Mouse (Mus musculus) intestine, embryonic 16.5 days (tissue): Measurements from ENCODE around the gene Nfix. TPM values are rescaled to one million over a fixed set of nuclear protein-coding genes. Genes with fewer than 3 reads are reported as not detected.
A peak's percentile ranks its signal among the peaks of the same experiment; 100 is the strongest.

Experiments
- ATAC-seq: fragments of 200-750 bp; cut with Nextera tagmentation; 2 replicates; pipeline ENCODE4 v1.8.0; 2017; ENCODE audit warnings: moderate TSS enrichment, moderate library complexity
- H3K27ac ChIP-seq: fragments of 300-500 bp; sonication (generic); 2 replicates; pipeline ENCODE4 v1.5.1; 2014; ENCODE audit warnings: mild to moderate bottlenecking, low read length
- H3K27me3 ChIP-seq: fragments of 300-500 bp; sonication (generic); replicated peaks from 2 replicates; pipeline ENCODE4 v1.6.1; 2014; ENCODE audit warnings: low read length, control low read depth, mixed read lengths; ENCODE audit not compliant: control insufficient read depth, insufficient read depth
- H3K36me3 ChIP-seq: fragments of 300-500 bp; sonication (generic); 2 replicates; pipeline ENCODE4 v1.6.1; 2014; ENCODE audit warnings: low read length, control low read depth; ENCODE audit not compliant: control insufficient read depth, insufficient read depth
- H3K4me1 ChIP-seq: fragments of 300-500 bp; sonication (generic); 2 replicates; pipeline ENCODE4 v1.6.1; 2014; ENCODE audit warnings: low read length, control low read depth, mixed read lengths; ENCODE audit not compliant: control insufficient read depth, insufficient read depth
- H3K4me2 ChIP-seq: fragments of 300-500 bp; sonication (generic); 2 replicates; pipeline ENCODE4 v1.6.1; 2014; ENCODE audit warnings: low read depth, low read length, control low read depth
- H3K4me3 ChIP-seq: fragments of 300-500 bp; sonication (generic); 2 replicates; pipeline ENCODE4 v1.5.1; 2014; ENCODE audit warnings: mild to moderate bottlenecking, low read length
- H3K9ac ChIP-seq: fragments of 300-500 bp; sonication (generic); 2 replicates; pipeline ENCODE4 v1.6.1; 2014; ENCODE audit warnings: low read depth, low read length
- H3K9me3 ChIP-seq: fragments of 300-500 bp; sonication (generic); 2 replicates; pipeline ENCODE4 v1.6.1; 2016; ENCODE audit warnings: low read length, control low read depth; ENCODE audit not compliant: control insufficient read depth
- WGBS: fragments of 180-500 bp; shearing (Covaris S2); extraction: QIAGEN DNeasy Blood & Tissue Kit; methylation state at CpG from one replicate; pipeline ENCODE4 v1.1.7; 2014; 5-methylcytosine and 5-hydroxymethylcytosine counted together
- polyA plus RNA-seq: library from polyadenylated mRNA; unstranded; fragments of >200 nt; fragmentation: Nextera tagmentation; extraction: Ambion mirVana; gene quantifications from 2 replicates; pipeline ENCODE4 v1.2.1, GENCODE M21; 2015

Nfix gene
- polyA plus RNA-seq, 1 experiment from 2014 or later: 9.7 TPM

GRCm38 (mm10) chr8:84697166-84698130 lies 102.7 kb downstream of the Nfix start:
- Histone ChIP-seq H3K27ac (no peak overlapping the region), H3K27me3 (peaks cover 5% of the 10 kb centered on the region), H3K4me2 (no peak overlapping the region), H3K4me3 (no peak overlapping the region), H3K9ac (no peak overlapping the region), H3K36me3 (peaks cover 15% of the 10 kb centered on the region), H3K4me1 (peaks cover 7% of the 10 kb centered on the region), H3K9me3 (no peaks in the 10 kb centered on the region)
- 90% methylated on average over 14 of the region's 14 CpGs for WGBS
- no peak for ATAC-seq

GRCm38 (mm10) chr8:84695140-84695539 lies 105.0 kb downstream of the Nfix start:
- H3K9me3 ChIP-seq: no peaks in the 10 kb centered on the region
- peaks cover 4% of the 10 kb centered on the region; the same call in 1 of the 2 replicates for H3K4me1 ChIP-seq
- WGBS: 86% methylated on average over 6 of the region's 6 CpGs
- no peak overlapping the region for H3K4me3 ChIP-seq
- H3K9ac ChIP-seq: no peak overlapping the region
- H3K27ac ChIP-seq: no peak overlapping the region
- H3K27me3 ChIP-seq: no peaks in the 10 kb centered on the region
- H3K36me3 ChIP-seq: peaks cover 15% of the 10 kb centered on the region
- no peak overlapping the region for H3K4me2 ChIP-seq
- no peak for ATAC-seq

GRCm38 (mm10) chr8:84693332-84693731 lies 106.8 kb downstream of the Nfix start:
- no peak overlapping the region for H3K4me2 ChIP-seq
- no peak overlapping the region for H3K9ac ChIP-seq
- H3K9me3 ChIP-seq: no peaks in the 10 kb centered on the region
- no peak for ATAC-seq
- H3K4me3 ChIP-seq: no peak overlapping the region
- no peaks in the 10 kb centered on the region for H3K27me3 ChIP-seq
- 42% methylated on average over 4 of the region's 4 CpGs for WGBS
- H3K4me1 ChIP-seq: peaks cover 14% of the 10 kb centered on the region
- peaks cover 14% of the 10 kb centered on the region for H3K36me3 ChIP-seq
- no peak overlapping the region for H3K27ac ChIP-seq

GRCm38 (mm10) chr8:84689091-84689915 lies 110.8 kb downstream of the Nfix start:
- under 1% methylated on average over 47 of the region's 47 CpGs for WGBS
- Histone ChIP-seq H3K4me1 (peaks cover 33% of the 10 kb centered on the region), H3K36me3 (no peaks in the 10 kb centered on the region; the same call in 1 of the 2 replicates), H3K27ac (peak overlapping the region; percentile 58), H3K27me3 (no peaks in the 10 kb centered on the region), H3K4me3 (peak overlapping the region; percentile 91), H3K9me3 (no peaks in the 10 kb centered on the region), H3K4me2 (peak overlapping the region; percentile 90), H3K9ac (peak overlapping the region; percentile 82)
- peak; percentile 82 for ATAC-seq

GRCm38 (mm10) chr8:84687705-84688100 lies 112.4 kb downstream of the Nfix start, which contains the start of gene Nacc1:
Gene Nacc1 (minus strand): TSS chr8:84687862.
- H3K4me3 ChIP-seq: peak within 1 kb of the TSS; percentile 100
- no peaks in the 10 kb centered on the region for H3K9me3 ChIP-seq
- peak; percentile 81 for ATAC-seq
- H3K36me3 ChIP-seq: no peaks in the 10 kb centered on the region; the same call in 1 of the 2 replicates
- peak within 1 kb of the TSS; percentile 100 for H3K9ac ChIP-seq
- H3K4me2 ChIP-seq: peak within 1 kb of the TSS; percentile 88
- WGBS: under 1% methylated on average over 37 of the region's 37 CpGs
- H3K27me3 ChIP-seq: no peaks in the 10 kb centered on the region
- peak within 1 kb of the TSS; percentile 96 for H3K27ac ChIP-seq
- H3K4me1 ChIP-seq: peaks cover 33% of the 10 kb centered on the region

GRCm38 (mm10) chr8:84687003-84687704 lies 113.0 kb downstream of the Nfix start:
- peak; percentile 41 for ATAC-seq
- Histone ChIP-seq H3K9ac (peak overlapping the region; percentile 100), H3K4me2 (peak overlapping the region; percentile 88), H3K27ac (peak overlapping the region; percentile 96), H3K27me3 (no peaks in the 10 kb centered on the region), H3K4me1 (peaks cover 33% of the 10 kb centered on the region), H3K4me3 (peak overlapping the region; percentile 100), H3K36me3 (no peaks in the 10 kb centered on the region; the same call in 1 of the 2 replicates), H3K9me3 (no peaks in the 10 kb centered on the region)
- WGBS: under 1% methylated on average over 45 of the region's 62 CpGs

GRCm38 (mm10) chr8:84686191-84687002 lies 113.7 kb downstream of the Nfix start, which contains the start of gene Trmt1:
Gene Trmt1 (plus strand): TSS chr8:84686307.
- Histone ChIP-seq H3K4me3 (peak within 1 kb of the TSS; percentile 100), H3K4me1 (peaks cover 33% of the 10 kb centered on the region), H3K9ac (peak within 1 kb of the TSS; percentile 100), H3K4me2 (peak within 1 kb of the TSS; percentile 88), H3K9me3 (no peaks in the 10 kb centered on the region), H3K27ac (peak within 1 kb of the TSS; percentile 96), H3K27me3 (no peaks in the 10 kb centered on the region), H3K36me3 (no peaks in the 10 kb centered on the region; the same call in 1 of the 2 replicates)
- WGBS: 8% methylated on average over 20 of the region's 20 CpGs
- ATAC-seq: no peak; the same call in 1 of the 2 replicates

GRCm38 (mm10) chr8:84684537-84684936 lies 115.6 kb downstream of the Nfix start:
- WGBS: 59% methylated on average over 3 of the region's 3 CpGs
- H3K9me3 ChIP-seq: no peaks in the 10 kb centered on the region
- no peak overlapping the region for H3K4me2 ChIP-seq
- no peaks in the 10 kb centered on the region for H3K36me3 ChIP-seq
- ATAC-seq: no peak
- H3K27ac ChIP-seq: no peak overlapping the region
- no peaks in the 10 kb centered on the region for H3K27me3 ChIP-seq
- peaks cover 24% of the 10 kb centered on the region for H3K4me1 ChIP-seq
- H3K4me3 ChIP-seq: no peak overlapping the region
- no peak overlapping the region for H3K9ac ChIP-seq
